Comparison of ENCODE assay signal across 10 mouse cellular contexts in the genomic region with DNA sequence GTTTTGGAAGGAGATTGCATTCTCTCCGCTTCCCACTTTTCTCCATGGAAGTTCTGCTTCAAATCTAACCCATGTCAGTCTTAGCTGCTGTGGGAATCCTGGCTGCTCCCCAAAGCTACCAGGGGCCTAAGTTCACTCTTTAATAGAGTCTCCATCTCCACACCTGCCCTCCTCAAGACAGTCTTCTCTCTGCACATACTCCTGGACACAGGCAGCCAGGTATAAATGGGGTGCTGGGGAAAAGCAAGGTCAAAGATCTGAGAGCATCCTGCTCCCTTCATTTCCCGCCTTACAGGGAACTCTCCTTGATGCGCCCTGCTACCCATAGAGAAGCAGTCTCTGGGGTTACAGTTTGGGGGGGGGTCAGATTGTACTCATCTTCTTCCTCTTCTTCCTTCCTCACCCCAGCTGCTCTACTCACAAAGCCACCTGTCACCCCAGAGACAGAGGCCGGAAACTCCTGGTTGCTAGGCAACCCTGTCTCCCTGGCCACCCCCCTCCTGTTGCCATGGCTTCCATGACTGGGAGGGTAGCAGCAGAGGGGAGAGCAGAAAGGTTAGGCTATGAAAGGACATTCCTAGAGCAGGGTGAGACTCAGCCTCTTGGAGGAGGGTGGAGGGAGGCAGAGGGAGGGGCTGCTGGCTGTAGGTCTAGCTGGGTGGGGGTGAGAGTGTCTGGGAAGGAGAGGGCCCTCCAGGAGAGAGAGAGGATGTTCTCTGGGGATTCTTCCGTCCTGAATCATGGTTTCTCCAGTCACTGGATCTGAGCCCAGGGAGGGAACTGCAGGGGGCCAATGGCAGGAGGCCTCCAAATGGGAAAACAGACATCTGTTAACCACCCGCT. TPM values are rescaled to one million over a fixed set of nuclear protein-coding genes. Genes with fewer than 3 reads are reported as not detected.
A peak's percentile ranks its signal among the peaks of the same experiment; 100 is the strongest.
DNase-seq lines count a peak whose midpoint lies in the region; ATAC-seq and TF ChIP-seq lines count a peak whose summit lies in the region.
"Had no signal": no experiment of that assay in that cellular context is flagged by ENCODE, and none has a peak within 500 bp of the region (broad histone marks: within the 10 kb centered on the region; RNA-seq: fewer than 3 reads in every experiment).

No protein-coding gene starts in this region.

- no peak for TF ChIP-seq EP300 in MEL (IDR thresholded peaks at IDR 0.05; ENCODE audit: low read depth in 1 of 2, low read length in 2 of 2)

- no peaks in the 10 kb centered on the region for H3K9me3 ChIP-seq in MEL (replicated peaks; ENCODE audit: insufficient read depth, low read length)
- no peaks in the 10 kb centered on the region for H3K9me3 ChIP-seq in intestine, embryonic 16.5 days (ENCODE audit: control insufficient read depth, low read length)
- H3K9me3 ChIP-seq in stomach, embryonic 14.5 days (ENCODE audit: control insufficient read depth, low read depth, low read length), result no peaks in the 10 kb centered on the region
- H3K9me3 ChIP-seq: limb, embryonic 13.5 days had no signal

- peak; percentile 34; the same call in 1 of the 2 replicates for ATAC-seq in intestine, embryonic 16.5 days
- ATAC-seq in stomach, embryonic 14.5 days (ENCODE audit: insufficient number of reproducible peaks, insufficient read depth, low FRiP score, low read depth), result peak; percentile 26; the same call in 1 of the 2 replicates
- no peak for ATAC-seq in granulocyte monocyte progenitor cell, adult 5-6 weeks (replicated peaks; ENCODE audit: poor library complexity, severe bottlenecking)

- H3K4me2 ChIP-seq in intestine, embryonic 16.5 days (ENCODE audit: low read depth, low read length), result no peak overlapping the region
- no peak overlapping the region for H3K4me2 ChIP-seq in stomach, embryonic 14.5 days (replicated peaks; ENCODE audit: low read depth, low read length)
- H3K4me2 ChIP-seq: limb, embryonic 13.5 days had no signal

- H3K4me3 ChIP-seq in MEL (ENCODE audit: control insufficient read depth in 1 of 2, insufficient read depth in 1 of 2, low read depth in 2 of 2, low read length in 2 of 2), result no peak overlapping the region
- H3K4me3 ChIP-seq in intestine, embryonic 16.5 days (ENCODE audit: low read length), result no peak overlapping the region
- no peak overlapping the region for H3K4me3 ChIP-seq in stomach, embryonic 14.5 days (ENCODE audit: low read depth, low read length)
- H3K4me3 ChIP-seq: limb, embryonic 13.5 days had no signal

- peaks cover 0 to 2% of the 10 kb centered on the region in 2 experiments; a peak in 1 of 4 replicates for H3K36me3 ChIP-seq in MEL (ENCODE audit: control insufficient read depth in 1 of 2, insufficient read depth in 2 of 2, low read length in 2 of 2)
- H3K36me3 ChIP-seq in intestine, embryonic 16.5 days (ENCODE audit: control insufficient read depth, insufficient read depth, low read length), result no peaks in the 10 kb centered on the region
- no peaks in the 10 kb centered on the region for H3K36me3 ChIP-seq in stomach, embryonic 14.5 days (ENCODE audit: control insufficient read depth, insufficient read depth, low read length)
- H3K36me3 ChIP-seq: G1E; limb, embryonic 13.5 days had no signal

- no peak overlapping the region for H3K9ac ChIP-seq in MEL (ENCODE audit: control insufficient read depth, low read depth, low read length, poor library complexity, severe bottlenecking)
- H3K9ac ChIP-seq in intestine, embryonic 16.5 days (ENCODE audit: low read depth, low read length), result no peak overlapping the region
- no peak overlapping the region for H3K9ac ChIP-seq in stomach, embryonic 14.5 days (replicated peaks; ENCODE audit: low read depth, low read length)
- H3K9ac ChIP-seq: limb, embryonic 13.5 days had no signal

- WGBS in intestine, embryonic 16.5 days, result 27% methylated on average over 6 of the region's 6 CpGs
- WGBS in stomach, embryonic 14.5 days, result 32% methylated on average over 6 of the region's 6 CpGs

- no peak for TF ChIP-seq CTCF in MEL (IDR thresholded peaks at IDR 0.05 in 2 of 3, conservative IDR thresholded peaks at IDR 0.05 in 1 of 3; ENCODE audit: control insufficient read depth in 1 of 3, insufficient read depth in 1 of 3, low read depth in 2 of 3, low read length in 3 of 3, poor library complexity in 1 of 3, severe bottlenecking in 1 of 3)

- no peak for TF ChIP-seq POLR2A in MEL (IDR thresholded peaks at IDR 0.05; ENCODE audit: control insufficient read depth in 1 of 2, insufficient read depth in 1 of 2, low read depth in 1 of 2, low read length in 2 of 2, poor library complexity in 1 of 2)

- no peaks in the 10 kb centered on the region for H3K79me2 ChIP-seq in MEL (ENCODE audit: control insufficient read depth, insufficient read depth, low read length, poor library complexity)

- H3K27me3 ChIP-seq in MEL (ENCODE audit: control insufficient read depth in 1 of 2, insufficient read depth in 2 of 2, low read length in 2 of 2), result no peaks in the 10 kb centered on the region
- H3K27me3 ChIP-seq in intestine, embryonic 16.5 days (replicated peaks; ENCODE audit: control insufficient read depth, insufficient read depth, low read length), result peaks cover 71% of the 10 kb centered on the region
- H3K27me3 ChIP-seq in stomach, embryonic 14.5 days (ENCODE audit: control insufficient read depth, insufficient read depth, low read length), result peaks cover 20% of the 10 kb centered on the region

- no peak overlapping the region for H3K27ac ChIP-seq in MEL (ENCODE audit: control insufficient read depth, low read depth, low read length)
- peak overlapping the region; percentile 48 for H3K27ac ChIP-seq in intestine, embryonic 16.5 days (ENCODE audit: low read length)
- H3K27ac ChIP-seq in stomach, embryonic 14.5 days (ENCODE audit: low read length), result no peak overlapping the region
- H3K27ac ChIP-seq: limb, embryonic 13.5 days had no signal

- peaks cover under 1 to 12% of the 10 kb centered on the region in 2 experiments; a peak in 2 of 4 replicates for H3K4me1 ChIP-seq in MEL (ENCODE audit: control insufficient read depth in 1 of 2, insufficient read depth in 2 of 2, low read length in 2 of 2)
- peaks cover 37% of the 10 kb centered on the region for H3K4me1 ChIP-seq in intestine, embryonic 16.5 days (ENCODE audit: control insufficient read depth, insufficient read depth, low read length)
- H3K4me1 ChIP-seq in stomach, embryonic 14.5 days (ENCODE audit: control insufficient read depth, insufficient read depth, low read length), result peaks cover 28% of the 10 kb centered on the region

- peak; percentile 87 for DNase-seq in heart, adult 11 months
- DNase-seq in heart, adult 9 months (ENCODE audit: low spot score in 2 of 2), result no peak
- peak; percentile 53 for DNase-seq in MEL (ENCODE audit: low read depth, low spot score)
- DNase-seq in embryo, embryonic 11 days, result peak; percentile 77
- DNase-seq in kidney, postnatal 14 days, result no peak

- no peak for TF ChIP-seq RAD21 in MEL (IDR thresholded peaks at IDR 0.05; ENCODE audit: low read depth, low read length)

TF ChIP-seq in MEL, 35 proteins besides CTCF, POLR2A, EP300 and RAD21 (continues in another document):
- no peak for TF ChIP-seq MAZ (IDR thresholded peaks at IDR 0.05; ENCODE audit: low read depth, low read length)

RNA-seq across cellular contexts. Expression of a gene that starts 5.6 kb away (rescaled TPM):
- total RNA-seq in MEL (2012; rRNA removed), result 1.9 and 4.5 TPM in 2 replicates
- 10 to 100 TPM in 1 of 2 experiments, not detected in 1; 17.2 TPM for polyA plus RNA-seq in MEL (2012; ENCODE audit: insufficient read depth in 1 of 2, insufficient read length in 2 of 2, low read depth in 1 of 2, low replicate concordance in 2 of 2, missing spikeins in 1 of 2)
- polyA plus RNA-seq in intestine, embryonic 16.5 days (2015; fragmentation: Nextera tagmentation; extraction: Ambion mirVana), result 13.2 and 13.6 TPM in 2 replicates
- polyA plus RNA-seq in stomach, embryonic 14.5 days (2014; fragmentation: Nextera tagmentation; extraction: Ambion mirVana), result 41.9 and 44.3 TPM in 2 replicates
- not detected in 2 replicates for total RNA-seq in granulocyte monocyte progenitor cell, adult 5-6 weeks (2014; fragmentation: Nextera tagmentation)
- total RNA-seq in granulocyte monocyte progenitor cell, adult 5-6 weeks (2017), result not detected in 2 replicates

RNA-seq across cellular contexts. Expression of a gene that starts 6.7 kb away (rescaled TPM):
- 12.1 and 12.7 TPM in 2 replicates for total RNA-seq in MEL (2012; rRNA removed)
- 10 to 100 TPM in 1 of 2 experiments, not detected in 1; 13.2 TPM for polyA plus RNA-seq in MEL (2012; ENCODE audit: insufficient read depth in 1 of 2, insufficient read length in 2 of 2, low read depth in 1 of 2, low replicate concordance in 2 of 2, missing spikeins in 1 of 2)
- 17.3 and 18.9 TPM in 2 replicates for polyA plus RNA-seq in intestine, embryonic 16.5 days (2015; fragmentation: Nextera tagmentation; extraction: Ambion mirVana)
- polyA plus RNA-seq in stomach, embryonic 14.5 days (2014; fragmentation: Nextera tagmentation; extraction: Ambion mirVana), result 13.7 and 16.1 TPM in 2 replicates
- 0.53 TPM in 1 of 2 replicates, not detected in the other for total RNA-seq in granulocyte monocyte progenitor cell, adult 5-6 weeks (2014; fragmentation: Nextera tagmentation)
- total RNA-seq in granulocyte monocyte progenitor cell, adult 5-6 weeks (2017), result 2.4 and 3.3 TPM in 2 replicates

RNA-seq across cellular contexts. Expression of a gene that starts 17.2 kb away (rescaled TPM):
- total RNA-seq in MEL (2012; rRNA removed), result 270 and 302 TPM in 2 replicates
- 100 to 1,000 TPM; 251 to 297 TPM for polyA plus RNA-seq in MEL (2012; ENCODE audit: insufficient read depth in 1 of 2, insufficient read length in 2 of 2, low read depth in 1 of 2, low replicate concordance in 2 of 2, missing spikeins in 1 of 2)
- 127 and 132 TPM in 2 replicates for polyA plus RNA-seq in intestine, embryonic 16.5 days (2015; fragmentation: Nextera tagmentation; extraction: Ambion mirVana)
- polyA plus RNA-seq in stomach, embryonic 14.5 days (2014; fragmentation: Nextera tagmentation; extraction: Ambion mirVana), result 151 and 169 TPM in 2 replicates
- 104 and 108 TPM in 2 replicates for total RNA-seq in granulocyte monocyte progenitor cell, adult 5-6 weeks (2014; fragmentation: Nextera tagmentation)
- 158 and 161 TPM in 2 replicates for total RNA-seq in granulocyte monocyte progenitor cell, adult 5-6 weeks (2017)

RNA-seq across cellular contexts. Expression of a gene that starts 17.2 kb away (rescaled TPM):
- 25.3 and 27.2 TPM in 2 replicates for total RNA-seq in MEL (2012; rRNA removed)
- 10 to 100 TPM in 1 of 2 experiments, not detected in 1; 43.0 TPM for polyA plus RNA-seq in MEL (2012; ENCODE audit: insufficient read depth in 1 of 2, insufficient read length in 2 of 2, low read depth in 1 of 2, low replicate concordance in 2 of 2, missing spikeins in 1 of 2)
- polyA plus RNA-seq in intestine, embryonic 16.5 days (2015; fragmentation: Nextera tagmentation; extraction: Ambion mirVana), result 9.1 and 9.8 TPM in 2 replicates
- 8.0 and 10.1 TPM in 2 replicates for polyA plus RNA-seq in stomach, embryonic 14.5 days (2014; fragmentation: Nextera tagmentation; extraction: Ambion mirVana)
- total RNA-seq in granulocyte monocyte progenitor cell, adult 5-6 weeks (2014; fragmentation: Nextera tagmentation), result 3.6 and 4.6 TPM in 2 replicates
- total RNA-seq in granulocyte monocyte progenitor cell, adult 5-6 weeks (2017), result 4.3 and 4.7 TPM in 2 replicates

RNA-seq across cellular contexts. Expression of a gene that starts 19.6 kb away (rescaled TPM):
- 4.7 and 5.5 TPM in 2 replicates for total RNA-seq in MEL (2012; rRNA removed)
- 10 to 100 TPM in 1 of 2 experiments, not detected in 1; 45.9 TPM for polyA plus RNA-seq in MEL (2012; ENCODE audit: insufficient read depth in 1 of 2, insufficient read length in 2 of 2, low read depth in 1 of 2, low replicate concordance in 2 of 2, missing spikeins in 1 of 2)
- polyA plus RNA-seq in intestine, embryonic 16.5 days (2015; fragmentation: Nextera tagmentation; extraction: Ambion mirVana), result 16.2 and 16.3 TPM in 2 replicates
- 10.8 and 11.4 TPM in 2 replicates for polyA plus RNA-seq in stomach, embryonic 14.5 days (2014; fragmentation: Nextera tagmentation; extraction: Ambion mirVana)
- 71.4 and 82.0 TPM in 2 replicates for total RNA-seq in granulocyte monocyte progenitor cell, adult 5-6 weeks (2014; fragmentation: Nextera tagmentation)
- total RNA-seq in granulocyte monocyte progenitor cell, adult 5-6 weeks (2017), result 15.7 and 18.7 TPM in 2 replicates
- total RNA-seq: G1E had no signal

Comparison
In these comparisons a context has a peak if more than half of its experiments do, and no peak if none do; other contexts are left out.
1. DNase-seq: peak in heart, adult 11 months (single experiment), MEL (single experiment) and embryo, embryonic 11 days (single experiment); none in heart, adult 9 months (0 of 2) and kidney, postnatal 14 days (single experiment).